Mouse (Mus musculus): ENCODE results near the gene Gse1. TPM values are rescaled to one million over a fixed set of nuclear protein-coding genes. Genes with fewer than 3 reads are reported as not detected.

Gene Gse1
- polyA plus RNA-seq, 1 experiment = 14.7 TPM

DNA sequence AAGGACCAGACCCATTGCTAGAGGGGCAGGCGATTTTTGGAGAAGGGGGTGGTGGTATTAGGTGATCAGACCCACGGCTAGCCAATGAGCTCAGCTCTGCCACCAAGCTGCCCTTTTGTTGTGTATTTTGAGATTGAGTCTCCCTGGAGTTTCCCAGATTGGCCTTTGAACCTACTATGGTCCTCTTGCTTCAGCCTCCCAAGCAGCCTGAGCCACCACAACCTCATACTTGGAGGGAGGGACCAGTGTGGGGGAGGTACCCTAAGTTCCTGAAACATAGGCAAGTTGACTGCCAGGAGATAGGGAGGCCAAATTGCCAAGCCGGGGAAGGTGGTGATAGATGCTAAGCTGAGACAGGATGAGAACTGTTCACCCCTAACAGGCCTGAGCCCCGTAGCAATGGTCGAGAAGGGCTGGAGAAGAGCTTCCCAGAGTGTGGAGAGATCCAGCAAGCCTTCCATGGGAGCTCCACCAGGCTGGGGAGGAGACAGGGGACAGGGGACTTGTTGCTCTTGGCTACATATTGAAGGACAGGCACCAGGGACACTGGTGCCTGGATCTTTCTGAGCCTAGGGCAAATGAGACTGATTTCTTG, 282.7 kb downstream of the Gse1 start:
- no peak overlapping the region for H3K4me2 ChIP-seq (ENCODE audit: low read depth)
- TF ChIP-seq E2F4 (IDR thresholded peaks at IDR 0.05; ENCODE audit: insufficient read depth) (no peak), REST (IDR thresholded peaks at IDR 0.05; ENCODE audit: insufficient read depth, insufficient read length) (no peak), MAX (IDR thresholded peaks at IDR 0.05; ENCODE audit: low read depth) (no peak), MYOD1 (IDR thresholded peaks at IDR 0.05; ENCODE audit: control insufficient read depth in 1 of 3, insufficient read length in 2 of 3, low read depth in 2 of 3) (no peak), TCF12 (IDR thresholded peaks at IDR 0.05; ENCODE audit: insufficient read depth, poor library complexity, severe bottlenecking) (no peak), POLR2A (IDR thresholded peaks at IDR 0.05; ENCODE audit: insufficient read length, low read depth) (no peak), MYOG (IDR thresholded peaks at IDR 0.05; ENCODE audit: control insufficient read depth in 1 of 3, insufficient read depth in 1 of 3, insufficient read length in 2 of 3, low read depth in 2 of 3) (no peak), CEBPB (IDR thresholded peaks at IDR 0.05; ENCODE audit: insufficient read depth, poor library complexity, severe bottlenecking) (no peak), POLR2AphosphoS2 (IDR thresholded peaks at IDR 0.05; ENCODE audit: insufficient read length, low read depth) (no peak), TCF3 (IDR thresholded peaks at IDR 0.05; ENCODE audit: insufficient read length, low read depth) (no peak), SRF (IDR thresholded peaks at IDR 0.05; ENCODE audit: control insufficient read depth, insufficient read length, low read depth) (no peak), USF1 (IDR thresholded peaks at IDR 0.05; ENCODE audit: low read depth) (no peak)

DNA sequence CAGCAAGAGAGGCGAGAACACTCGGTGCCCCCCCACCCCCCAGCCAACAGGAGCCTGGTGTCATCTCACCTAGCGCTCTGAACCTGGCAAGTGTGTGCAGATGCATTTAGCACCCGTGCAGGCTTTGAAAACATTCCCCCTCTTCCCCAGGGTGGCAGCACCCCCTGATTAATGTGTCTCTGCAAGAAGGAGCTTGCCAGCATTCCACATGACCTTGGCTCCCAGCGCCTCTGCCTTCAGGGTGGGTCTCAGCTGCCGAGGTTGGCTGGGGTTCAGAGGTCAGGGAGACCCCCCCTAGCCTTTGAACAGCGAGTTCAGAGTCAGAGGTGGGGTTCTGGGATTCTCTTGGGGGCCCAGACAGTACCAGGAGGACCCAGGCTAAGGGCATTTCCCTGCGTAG, 283.5 kb downstream of the Gse1 start:
- no peaks in the 10 kb centered on the region for H3K36me3 ChIP-seq (ENCODE audit: control insufficient read depth, insufficient read depth)
- H3K4me3 ChIP-seq = no peak overlapping the region
- TF ChIP-seq TCF12 (IDR thresholded peaks at IDR 0.05; ENCODE audit: insufficient read depth, poor library complexity, severe bottlenecking) (no peak), SRF (IDR thresholded peaks at IDR 0.05; ENCODE audit: control insufficient read depth, insufficient read length, low read depth) (no peak), MAX (IDR thresholded peaks at IDR 0.05; ENCODE audit: low read depth) (no peak), USF1 (IDR thresholded peaks at IDR 0.05; ENCODE audit: low read depth) (no peak), REST (IDR thresholded peaks at IDR 0.05; ENCODE audit: insufficient read depth, insufficient read length) (no peak), MYOD1 (IDR thresholded peaks at IDR 0.05; ENCODE audit: control insufficient read depth in 1 of 3, insufficient read length in 2 of 3, low read depth in 2 of 3) (no peak), CEBPB (IDR thresholded peaks at IDR 0.05; ENCODE audit: insufficient read depth, poor library complexity, severe bottlenecking) (no peak), POLR2A (IDR thresholded peaks at IDR 0.05; ENCODE audit: insufficient read length, low read depth) (no peak), MYOG (IDR thresholded peaks at IDR 0.05; ENCODE audit: control insufficient read depth in 1 of 3, insufficient read depth in 1 of 3, insufficient read length in 2 of 3, low read depth in 2 of 3) (no peak), POLR2AphosphoS2 (IDR thresholded peaks at IDR 0.05; ENCODE audit: insufficient read length, low read depth) (no peak), TCF3 (IDR thresholded peaks at IDR 0.05; ENCODE audit: insufficient read length, low read depth) (no peak), E2F4 (IDR thresholded peaks at IDR 0.05; ENCODE audit: insufficient read depth) (no peak)
- H3ac ChIP-seq (ENCODE audit: control insufficient read depth, insufficient read length) = no peak overlapping the region
- H3K79me2 ChIP-seq (ENCODE audit: control insufficient read depth, insufficient read depth) = peaks cover 13% of the 10 kb centered on the region
- no peak overlapping the region for H3K4me2 ChIP-seq (ENCODE audit: low read depth)
- H3K27me3 ChIP-seq (ENCODE audit: control insufficient read depth, insufficient read depth, insufficient read length) = no peaks in the 10 kb centered on the region

More for the DNA sequence above, 282.7 kb downstream of the Gse1 start:
- Histone ChIP-seq H3K27me3 (ENCODE audit: control insufficient read depth, insufficient read depth, insufficient read length) (no peaks in the 10 kb centered on the region), H3ac (ENCODE audit: control insufficient read depth, insufficient read length) (no peak overlapping the region), H3K79me2 (ENCODE audit: control insufficient read depth, insufficient read depth) (peaks cover 18% of the 10 kb centered on the region), H3K4me3 (no peak overlapping the region), H3K36me3 (ENCODE audit: control insufficient read depth, insufficient read depth) (no peaks in the 10 kb centered on the region)

- no peak overlapping the region for H3ac ChIP-seq (ENCODE audit: control insufficient read depth, insufficient read length)
- no peaks in the 10 kb centered on the region for H3K36me3 ChIP-seq (ENCODE audit: control insufficient read depth, insufficient read depth)
- H3K27me3 ChIP-seq (ENCODE audit: control insufficient read depth, insufficient read depth, insufficient read length) = no peaks in the 10 kb centered on the region
- no peak overlapping the region for H3K4me3 ChIP-seq
- no peak overlapping the region for H3K4me2 ChIP-seq (ENCODE audit: low read depth)
- peaks cover 13% of the 10 kb centered on the region for H3K79me2 ChIP-seq (ENCODE audit: control insufficient read depth, insufficient read depth)
- TF ChIP-seq CEBPB (IDR thresholded peaks at IDR 0.05; ENCODE audit: insufficient read depth, poor library complexity, severe bottlenecking) (no peak), MYOG (IDR thresholded peaks at IDR 0.05; ENCODE audit: control insufficient read depth in 1 of 3, insufficient read depth in 1 of 3, insufficient read length in 2 of 3, low read depth in 2 of 3) (no peak), USF1 (IDR thresholded peaks at IDR 0.05; ENCODE audit: low read depth) (no peak), POLR2A (IDR thresholded peaks at IDR 0.05; ENCODE audit: insufficient read length, low read depth) (no peak), TCF3 (IDR thresholded peaks at IDR 0.05; ENCODE audit: insufficient read length, low read depth) (no peak), MAX (IDR thresholded peaks at IDR 0.05; ENCODE audit: low read depth) (no peak), POLR2AphosphoS2 (IDR thresholded peaks at IDR 0.05; ENCODE audit: insufficient read length, low read depth) (no peak), SRF (IDR thresholded peaks at IDR 0.05; ENCODE audit: control insufficient read depth, insufficient read length, low read depth) (no peak), MYOD1 (IDR thresholded peaks at IDR 0.05; ENCODE audit: control insufficient read depth in 1 of 3, insufficient read length in 2 of 3, low read depth in 2 of 3) (no peak), REST (IDR thresholded peaks at IDR 0.05; ENCODE audit: insufficient read depth, insufficient read length) (no peak), E2F4 (IDR thresholded peaks at IDR 0.05; ENCODE audit: insufficient read depth) (no peak), TCF12 (IDR thresholded peaks at IDR 0.05; ENCODE audit: insufficient read depth, poor library complexity, severe bottlenecking) (no peak)
Measured at GRCm38 (mm10) chr8:120512326-120512725, 284.1 kb downstream of the Gse1 start.

DNA sequence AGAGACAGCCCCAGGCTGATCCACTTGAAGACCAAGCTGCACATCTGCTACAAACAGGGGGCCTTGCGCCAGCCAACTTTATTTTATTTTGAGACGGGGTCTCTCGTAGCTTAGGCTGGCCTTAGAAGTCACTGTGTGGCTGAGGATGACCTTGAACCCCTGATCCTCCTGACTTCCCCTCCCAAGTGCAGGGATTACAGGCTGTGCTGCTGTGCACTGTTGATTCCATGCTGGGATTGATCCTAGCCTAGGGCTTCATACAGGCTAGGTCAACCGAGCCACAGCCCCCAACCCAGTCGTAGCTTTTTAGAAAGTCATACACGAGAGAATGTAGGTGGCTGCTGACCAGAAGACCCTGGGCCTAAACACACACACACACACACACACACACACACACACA, 284.9 kb downstream of the Gse1 start:
- Histone ChIP-seq H3K79me2 (ENCODE audit: control insufficient read depth, insufficient read depth) (peaks cover 13% of the 10 kb centered on the region), H3K27me3 (ENCODE audit: control insufficient read depth, insufficient read depth, insufficient read length) (no peaks in the 10 kb centered on the region), H3K4me3 (no peak overlapping the region), H3K4me2 (ENCODE audit: low read depth) (no peak overlapping the region), H3K36me3 (ENCODE audit: control insufficient read depth, insufficient read depth) (no peaks in the 10 kb centered on the region), H3ac (ENCODE audit: control insufficient read depth, insufficient read length) (no peak overlapping the region)
- TF ChIP-seq MYOG (IDR thresholded peaks at IDR 0.05; ENCODE audit: control insufficient read depth in 1 of 3, insufficient read depth in 1 of 3, insufficient read length in 2 of 3, low read depth in 2 of 3) = no peak
- no peak for TF ChIP-seq POLR2A (IDR thresholded peaks at IDR 0.05; ENCODE audit: insufficient read length, low read depth)
- TF ChIP-seq SRF (IDR thresholded peaks at IDR 0.05; ENCODE audit: control insufficient read depth, insufficient read length, low read depth) = no peak
- TF ChIP-seq USF1 (IDR thresholded peaks at IDR 0.05; ENCODE audit: low read depth) = no peak
- TF ChIP-seq REST (IDR thresholded peaks at IDR 0.05; ENCODE audit: insufficient read depth, insufficient read length) = no peak
- TF ChIP-seq E2F4 (IDR thresholded peaks at IDR 0.05; ENCODE audit: insufficient read depth) = no peak
- no peak for TF ChIP-seq TCF12 (IDR thresholded peaks at IDR 0.05; ENCODE audit: insufficient read depth, poor library complexity, severe bottlenecking)
- no peak for TF ChIP-seq POLR2AphosphoS2 (IDR thresholded peaks at IDR 0.05; ENCODE audit: insufficient read length, low read depth)
- TF ChIP-seq TCF3 (IDR thresholded peaks at IDR 0.05; ENCODE audit: insufficient read length, low read depth) = no peak
- no peak for TF ChIP-seq MAX (IDR thresholded peaks at IDR 0.05; ENCODE audit: low read depth)
- no peak for TF ChIP-seq MYOD1 (IDR thresholded peaks at IDR 0.05; ENCODE audit: control insufficient read depth in 1 of 3, insufficient read length in 2 of 3, low read depth in 2 of 3)
- TF ChIP-seq CEBPB (IDR thresholded peaks at IDR 0.05; ENCODE audit: insufficient read depth, poor library complexity, severe bottlenecking) = no peak

Measured in myocyte (in vitro differentiated cells).